Mouse (Mus musculus): ENCODE results near the gene Rdh5. TPM values are rescaled to one million over a fixed set of nuclear protein-coding genes. Genes with fewer than 3 reads are reported as not detected.

The Rdh5 gene
- polyA plus RNA-seq, 1 experiment from 2014 or later = 12.6 TPM

DNA sequence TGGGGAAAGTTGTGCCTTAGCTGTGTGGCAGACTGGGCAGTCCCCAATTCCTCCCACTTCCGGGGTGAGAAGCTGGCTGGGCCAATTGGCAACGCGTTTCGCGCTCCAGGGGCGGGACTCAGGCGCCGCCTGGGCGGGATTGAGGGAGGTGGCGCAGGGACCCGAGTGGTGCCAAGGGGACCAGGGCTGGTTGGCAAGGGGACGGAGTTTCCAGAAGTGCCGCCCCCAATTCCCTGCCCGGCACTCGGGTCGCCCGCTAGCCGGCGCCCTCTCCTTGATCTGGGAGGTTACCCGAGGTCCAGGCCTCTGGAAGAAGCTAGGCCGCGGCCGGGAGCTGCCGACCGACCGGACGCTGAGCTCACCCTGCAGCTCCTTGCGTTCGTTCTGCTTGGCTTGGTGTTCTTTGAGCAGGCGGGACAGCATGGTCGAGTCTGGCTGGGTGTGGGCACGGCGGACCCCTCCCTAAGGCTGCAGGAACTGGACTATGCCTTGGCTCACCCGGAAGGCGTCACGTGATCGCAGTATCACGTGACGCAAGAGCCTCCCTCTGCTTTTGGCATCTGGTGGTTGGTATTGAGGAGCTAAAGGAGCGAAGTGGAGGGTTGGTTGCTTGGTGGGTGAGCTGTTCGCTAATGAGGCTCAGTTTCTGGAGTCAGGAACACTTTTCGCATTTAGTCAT lies 464 bp upstream of the Rdh5 start:
- H3K4me2 ChIP-seq (replicated peaks) = peak overlapping the region; percentile 58
- peak overlapping the region; percentile 63 for H3K9ac ChIP-seq (replicated peaks)
- peak overlapping the region; percentile 91 for H3K27ac ChIP-seq (replicated peaks)
- no peaks in the 10 kb centered on the region for H3K36me3 ChIP-seq
- no peaks in the 10 kb centered on the region for H3K9me3 ChIP-seq
- ATAC-seq (replicated peaks) = peak; percentile 97
- peaks cover 17% of the 10 kb centered on the region for H3K4me1 ChIP-seq
- under 1% methylated on average over 42 of the region's 42 CpGs for WGBS
- H3K4me3 ChIP-seq = peak overlapping the region; percentile 58
- 0 out of 2 replicates have a peak, but pooled peaks cover 7% of the 10 kb centered on the region for H3K27me3 ChIP-seq

DNA sequence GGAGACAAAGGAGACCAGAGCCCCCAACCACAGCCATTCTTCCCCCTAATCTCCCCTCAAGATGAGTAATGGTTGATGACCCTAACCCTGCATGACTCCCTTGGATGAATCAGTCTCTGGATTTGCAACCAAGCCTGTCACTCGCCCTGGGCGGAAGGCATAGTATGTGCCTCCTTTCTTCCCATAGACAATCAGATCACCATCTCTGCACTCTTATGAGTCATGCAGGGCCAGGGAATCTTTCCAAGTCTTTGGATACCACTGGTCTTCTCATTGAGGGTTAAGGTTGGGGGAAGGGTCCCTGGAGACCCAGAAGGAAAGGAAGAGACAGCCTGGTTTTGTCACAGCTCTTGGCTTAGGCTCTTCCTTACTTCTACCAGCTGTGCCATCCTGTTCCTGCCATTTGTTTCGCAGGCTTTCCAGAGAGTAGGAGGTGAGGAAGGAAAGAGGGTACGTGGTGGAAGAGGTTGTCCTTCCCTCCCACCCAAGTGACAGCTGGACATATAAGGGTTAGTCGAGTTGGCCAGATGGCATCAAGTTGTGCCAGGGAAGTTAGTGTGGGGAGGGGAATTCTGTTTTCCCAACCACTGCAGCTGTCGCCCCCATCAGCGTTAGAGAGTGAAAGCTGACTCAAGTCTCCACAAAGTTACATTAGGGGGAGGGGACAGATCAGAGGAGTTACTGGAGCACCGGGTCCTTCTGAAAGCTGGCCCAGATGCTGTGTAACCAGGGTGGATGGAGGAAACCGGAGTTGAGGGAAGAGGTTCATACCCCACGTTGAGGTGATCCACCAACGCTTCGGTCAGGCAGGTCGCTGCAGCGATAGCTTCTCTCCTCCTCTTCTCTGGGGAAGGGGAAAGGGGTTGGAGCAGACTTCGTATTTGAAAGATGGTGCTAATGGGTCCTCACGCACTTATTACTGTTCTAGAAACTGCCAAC lies 536 bp downstream of the Rdh5 start:
- Histone ChIP-seq H3K4me2 (replicated peaks) (peak overlapping the region; percentile 58), H3K9me3 (no peaks in the 10 kb centered on the region), H3K27me3 (0 out of 2 replicates have a peak, but pooled peaks cover 4% of the 10 kb centered on the region), H3K36me3 (0 out of 2 replicates have a peak, but pooled peaks cover 4% of the 10 kb centered on the region), H3K4me3 (peak overlapping the region; percentile 58), H3K4me1 (peaks cover 16% of the 10 kb centered on the region), H3K9ac (replicated peaks) (peak overlapping the region; percentile 40; the same call in 1 of the 2 replicates), H3K27ac (replicated peaks) (peak overlapping the region; percentile 91)
- peak; percentile 6; the same call in 1 of the 2 replicates for ATAC-seq (replicated peaks)
- 69% methylated on average over 16 of the region's 16 CpGs for WGBS

DNA sequence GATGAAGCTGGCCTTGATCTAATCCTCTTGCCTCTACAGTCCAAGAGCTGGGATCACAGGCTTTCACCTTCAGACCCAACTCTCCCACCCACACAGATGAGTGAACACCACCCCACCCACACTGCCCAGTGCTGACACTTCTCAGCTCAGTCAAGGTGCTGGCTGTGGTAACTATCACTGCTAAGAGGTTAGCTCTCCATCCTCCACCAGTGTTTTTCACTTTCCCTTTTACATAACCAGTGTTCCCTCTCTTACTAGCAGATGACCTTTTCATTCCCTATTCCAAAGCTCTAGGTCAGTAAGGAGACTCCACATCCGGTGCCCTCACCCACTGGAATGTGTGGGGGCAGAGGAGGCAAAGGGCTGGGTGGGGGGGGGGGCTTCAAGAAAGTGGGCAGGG lies 1.4 kb downstream of the Rdh5 start:
- no peak for ATAC-seq (replicated peaks)
- Histone ChIP-seq H3K36me3 (0 out of 2 replicates have a peak, but pooled peaks cover 7% of the 10 kb centered on the region), H3K27ac (replicated peaks) (no peak overlapping the region), H3K4me1 (peaks cover 16% of the 10 kb centered on the region), H3K9ac (replicated peaks) (no peak overlapping the region), H3K4me2 (replicated peaks) (no peak overlapping the region), H3K9me3 (no peaks in the 10 kb centered on the region), H3K4me3 (no peak overlapping the region), H3K27me3 (0 out of 2 replicates have a peak, but pooled peaks cover 2% of the 10 kb centered on the region)
- 57% methylated on average over 1 of the region's 1 CpGs for WGBS

DNA sequence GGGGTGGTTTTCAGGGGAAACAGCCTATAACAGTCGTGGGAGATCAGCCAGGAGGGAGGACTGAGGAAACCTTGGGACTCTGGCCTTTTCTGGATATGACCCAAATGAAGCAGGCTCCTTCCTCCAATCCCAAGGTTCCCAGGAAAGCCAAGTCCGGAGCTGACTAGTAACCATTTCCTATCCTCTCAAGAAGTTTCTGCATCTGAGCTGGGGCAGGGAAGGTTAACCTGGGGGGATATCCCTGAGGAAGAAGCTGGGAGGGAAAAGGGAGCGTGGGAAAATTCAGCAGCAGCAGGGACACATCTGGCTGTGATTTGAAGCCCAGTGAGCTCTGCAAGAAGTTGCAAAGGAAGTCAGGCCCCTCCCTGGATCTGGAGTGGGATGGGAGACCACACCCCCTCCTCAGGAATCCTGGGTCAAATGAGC lies 1.9 kb downstream of the Rdh5 start:
- Histone ChIP-seq H3K4me3 (no peak overlapping the region), H3K9me3 (no peaks in the 10 kb centered on the region), H3K27ac (replicated peaks) (no peak overlapping the region), H3K27me3 (no peaks in the 10 kb centered on the region), H3K4me1 (peaks cover 16% of the 10 kb centered on the region), H3K9ac (replicated peaks) (no peak overlapping the region), H3K4me2 (replicated peaks) (no peak overlapping the region), H3K36me3 (0 out of 2 replicates have a peak, but pooled peaks cover 7% of the 10 kb centered on the region)
- ATAC-seq (replicated peaks) = no peak
- 81% methylated on average over 3 of the region's 3 CpGs for WGBS

DNA sequence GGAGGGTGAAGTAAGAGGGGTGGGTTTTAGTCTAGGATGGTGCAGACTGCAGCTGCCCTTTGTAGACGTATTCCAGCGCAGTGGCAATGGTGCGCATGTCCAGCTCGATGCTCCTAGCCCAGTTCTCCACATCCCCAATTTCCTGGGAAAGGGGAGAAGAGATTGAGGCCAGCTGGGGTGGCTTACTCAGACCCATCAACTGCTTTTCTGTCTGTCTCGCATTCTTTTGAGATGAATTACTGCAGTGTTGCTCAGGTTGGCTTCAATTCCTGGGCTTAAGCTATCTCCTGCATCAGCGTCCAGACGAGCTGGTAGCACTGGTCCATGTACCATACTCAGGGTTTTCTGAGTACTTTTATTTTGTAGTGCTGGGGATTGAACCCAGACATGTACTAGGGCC lies 2.7 kb downstream of the Rdh5 start:
- ATAC-seq (replicated peaks) = no peak
- H3K36me3 ChIP-seq = 0 out of 2 replicates have a peak, but pooled peaks cover 7% of the 10 kb centered on the region
- H3K27ac ChIP-seq (replicated peaks) = no peak overlapping the region
- no peak overlapping the region for H3K4me3 ChIP-seq
- 78% methylated on average over 7 of the region's 7 CpGs for WGBS
- no peaks in the 10 kb centered on the region for H3K27me3 ChIP-seq
- H3K9me3 ChIP-seq = no peaks in the 10 kb centered on the region
- no peak overlapping the region for H3K4me2 ChIP-seq (replicated peaks)
- peaks cover 16% of the 10 kb centered on the region for H3K4me1 ChIP-seq
- no peak overlapping the region for H3K9ac ChIP-seq (replicated peaks)

DNA sequence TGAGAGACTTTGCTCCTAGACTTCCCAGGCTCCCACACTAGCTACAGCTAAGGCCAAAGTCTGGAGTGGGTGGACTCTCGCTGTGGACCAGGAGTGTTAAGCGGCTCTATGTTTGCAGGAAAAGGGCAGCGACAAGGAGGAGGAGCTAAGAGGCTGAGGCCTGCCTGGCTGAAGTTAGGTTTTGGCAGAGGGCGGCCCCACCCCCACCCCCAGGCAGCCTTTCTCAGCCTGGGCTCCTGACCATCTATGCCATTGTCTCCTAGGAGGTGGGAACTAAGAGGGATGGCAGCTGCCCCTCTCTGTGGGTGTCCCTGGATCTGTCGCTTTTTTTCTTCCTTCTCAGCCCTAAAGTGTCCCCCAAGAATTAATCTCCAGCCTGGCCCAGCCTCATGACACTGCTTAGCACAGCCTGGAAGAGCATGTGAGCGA lies 3.5 kb downstream of the Rdh5 start:
- Histone ChIP-seq H3K36me3 (0 out of 2 replicates have a peak, but pooled peaks cover 7% of the 10 kb centered on the region), H3K4me1 (peaks cover 16% of the 10 kb centered on the region), H3K4me2 (replicated peaks) (no peak overlapping the region), H3K27ac (replicated peaks) (0 out of 2 replicates have a peak overlapping the region, but pooled peaks have one; percentile 6), H3K4me3 (no peak overlapping the region), H3K9ac (replicated peaks) (no peak overlapping the region), H3K9me3 (no peaks in the 10 kb centered on the region), H3K27me3 (no peaks in the 10 kb centered on the region)
- WGBS = 8% methylated on average over 6 of the region's 6 CpGs
- ATAC-seq (replicated peaks) = no peak

DNA sequence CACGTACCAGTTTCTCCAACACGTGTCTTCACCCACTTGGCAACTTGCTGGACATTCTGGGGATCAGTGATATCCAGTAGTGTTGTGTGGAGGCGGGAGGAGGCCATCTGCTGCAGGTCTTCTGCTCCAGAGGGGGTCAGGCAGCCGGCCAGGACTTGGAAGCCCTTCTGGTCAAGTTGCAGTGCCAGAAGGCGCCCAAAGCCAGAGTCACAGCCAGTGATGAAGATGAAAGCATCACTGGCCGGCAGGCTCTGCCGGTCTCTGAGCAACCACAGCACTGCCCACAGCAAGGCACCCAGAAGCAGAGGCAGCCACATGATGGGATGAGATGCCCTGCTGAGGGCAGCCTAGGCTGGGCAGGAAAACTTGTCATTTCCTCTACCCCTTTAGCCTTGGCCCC lies 4.4 kb downstream of the Rdh5 start:
- WGBS = 75% methylated on average over 7 of the region's 7 CpGs
- Histone ChIP-seq H3K9ac (replicated peaks) (no peak overlapping the region), H3K4me1 (peaks cover 11% of the 10 kb centered on the region), H3K4me2 (replicated peaks) (no peak overlapping the region), H3K9me3 (no peaks in the 10 kb centered on the region), H3K27ac (replicated peaks) (0 out of 2 replicates have a peak overlapping the region, but pooled peaks have one; percentile 6), H3K36me3 (0 out of 2 replicates have a peak, but pooled peaks cover 7% of the 10 kb centered on the region), H3K27me3 (no peaks in the 10 kb centered on the region), H3K4me3 (no peak overlapping the region)
- no peak for ATAC-seq (replicated peaks)

DNA sequence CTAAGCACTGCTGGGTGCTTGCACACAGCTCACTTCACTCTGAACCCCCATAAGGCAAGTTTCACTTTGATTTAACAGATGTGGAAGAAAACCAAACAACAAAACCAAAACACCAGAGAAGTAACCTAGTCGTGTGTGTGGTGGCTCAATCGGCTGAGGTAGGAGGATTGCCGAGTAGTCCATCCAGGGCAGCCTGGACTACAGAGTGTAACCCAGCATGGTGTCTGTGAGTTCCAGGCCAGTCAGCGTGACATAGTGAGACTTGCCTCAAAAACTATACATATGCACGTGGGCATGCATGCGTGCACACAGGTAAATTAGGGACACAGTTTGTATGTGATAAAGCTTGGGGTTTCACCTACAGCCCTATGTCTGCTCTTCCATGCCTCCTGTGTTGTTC lies 5.3 kb downstream of the Rdh5 start:
- Histone ChIP-seq H3K9ac (replicated peaks) (no peak overlapping the region), H3K4me3 (no peak overlapping the region), H3K4me1 (peaks cover 6% of the 10 kb centered on the region), H3K27me3 (no peaks in the 10 kb centered on the region), H3K27ac (replicated peaks) (no peak overlapping the region), H3K4me2 (replicated peaks) (no peak overlapping the region), H3K9me3 (no peaks in the 10 kb centered on the region), H3K36me3 (0 out of 2 replicates have a peak, but pooled peaks cover 7% of the 10 kb centered on the region)
- WGBS = 88% methylated on average over 6 of the region's 6 CpGs
- ATAC-seq (replicated peaks) = no peak

DNA sequence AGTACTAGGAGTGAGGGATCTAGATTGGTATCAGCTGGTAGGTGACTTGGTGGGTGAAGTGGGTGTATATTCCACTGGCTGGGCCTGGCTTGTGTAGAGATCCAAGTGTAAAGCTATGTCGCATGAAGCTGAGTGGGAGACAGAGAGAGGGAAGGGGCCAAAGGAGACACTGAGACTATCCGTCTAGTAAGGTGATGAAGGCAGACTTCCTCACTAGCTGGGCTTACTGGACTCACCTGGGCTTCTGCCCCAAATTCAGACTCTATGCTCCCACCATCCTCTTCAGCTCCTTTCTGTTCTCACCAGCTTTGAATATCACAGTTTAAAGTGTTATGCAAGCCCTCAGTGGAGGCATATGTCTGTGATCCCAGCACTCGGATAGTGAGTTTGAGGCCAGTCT lies 6.0 kb downstream of the Rdh5 start:
- Histone ChIP-seq H3K4me3 (no peak overlapping the region), H3K9me3 (no peaks in the 10 kb centered on the region), H3K4me1 (no peaks in the 10 kb centered on the region), H3K9ac (replicated peaks) (no peak overlapping the region), H3K27me3 (no peaks in the 10 kb centered on the region), H3K4me2 (replicated peaks) (no peak overlapping the region), H3K36me3 (0 out of 2 replicates have a peak, but pooled peaks cover 7% of the 10 kb centered on the region), H3K27ac (replicated peaks) (no peak overlapping the region)
- ATAC-seq (replicated peaks) = no peak
- 87% methylated on average over 3 of the region's 3 CpGs for WGBS

DNA sequence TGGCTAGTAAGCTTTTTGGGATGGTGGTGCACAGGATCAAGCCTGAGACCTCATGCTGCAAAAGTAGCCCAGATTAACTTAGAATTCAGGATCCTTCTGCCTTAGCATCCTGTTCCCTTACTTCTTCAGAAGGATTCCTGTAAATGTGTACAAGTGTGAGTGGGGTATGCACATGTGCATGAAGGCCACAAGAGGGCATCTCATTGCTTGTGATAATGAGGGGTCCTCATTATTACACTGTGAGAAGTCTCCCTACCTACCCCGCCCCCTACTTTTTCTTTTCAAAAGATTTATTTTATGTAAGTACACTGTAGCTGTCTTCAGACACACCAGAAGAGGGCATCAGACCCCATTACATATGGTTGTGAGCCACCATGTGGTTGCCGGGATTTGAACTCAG lies 7.1 kb downstream of the Rdh5 start:
- 83% methylated on average over 2 of the region's 2 CpGs for WGBS
- peaks cover 4% of the 10 kb centered on the region for H3K4me1 ChIP-seq

DNA sequence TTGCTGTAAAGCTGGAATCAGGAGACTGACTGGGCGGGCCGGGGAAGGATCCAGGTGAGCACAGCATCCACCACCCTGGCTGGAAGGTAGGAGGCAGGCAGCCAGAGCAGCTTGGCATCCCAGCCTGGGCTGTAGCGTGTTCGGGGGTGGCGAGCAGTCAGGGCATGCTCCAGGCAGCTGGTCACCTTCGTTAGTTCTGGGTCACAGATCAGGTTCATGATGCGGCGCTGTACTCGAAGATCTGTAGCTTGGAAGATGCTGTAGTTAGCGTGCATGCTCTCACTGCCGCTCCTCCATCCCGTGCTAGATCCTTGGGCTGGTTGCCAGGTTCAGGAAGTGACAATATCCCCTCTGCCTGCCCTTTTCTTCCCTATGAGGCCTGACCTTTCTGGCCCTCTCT lies 9.0 kb downstream of the Rdh5 start:
- Histone ChIP-seq H3K4me2 (replicated peaks) (no peak overlapping the region), H3K4me3 (no peak overlapping the region), H3K27ac (replicated peaks) (no peak overlapping the region), H3K9ac (replicated peaks) (no peak overlapping the region), H3K27me3 (no peaks in the 10 kb centered on the region), H3K36me3 (0 out of 2 replicates have a peak, but pooled peaks cover 7% of the 10 kb centered on the region), H3K9me3 (no peaks in the 10 kb centered on the region), H3K4me1 (peaks cover 16% of the 10 kb centered on the region)
- 79% methylated on average over 12 of the region's 12 CpGs for WGBS
- ATAC-seq (replicated peaks) = no peak

More for the DNA sequence above, 7.1 kb downstream of the Rdh5 start:
- Histone ChIP-seq H3K9ac (replicated peaks) (no peak overlapping the region), H3K27me3 (no peaks in the 10 kb centered on the region), H3K9me3 (no peaks in the 10 kb centered on the region), H3K36me3 (0 out of 2 replicates have a peak, but pooled peaks cover 7% of the 10 kb centered on the region), H3K27ac (replicated peaks) (no peak overlapping the region), H3K4me2 (replicated peaks) (no peak overlapping the region), H3K4me3 (no peak overlapping the region)
- ATAC-seq (replicated peaks) = no peak

DNA sequence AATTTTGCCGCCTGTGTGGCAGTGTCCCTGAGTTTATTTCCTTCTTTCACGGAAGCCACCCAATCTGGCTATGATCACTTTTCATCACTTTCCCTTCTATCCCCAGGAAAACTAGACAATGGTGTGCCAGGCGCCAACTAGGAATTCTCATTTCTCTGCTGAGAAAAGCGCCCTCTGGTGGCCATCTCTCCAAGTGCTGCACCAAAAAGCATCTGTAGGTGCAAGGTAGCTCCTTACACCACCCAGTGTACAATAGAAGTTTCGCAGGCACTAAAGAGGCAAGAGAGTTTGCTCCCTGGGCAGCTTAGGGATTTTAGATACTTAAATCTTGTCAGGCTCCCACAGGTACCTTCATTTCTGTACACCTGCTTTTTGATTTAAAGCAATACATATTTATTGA lies 9.5 kb downstream of the Rdh5 start:
- Histone ChIP-seq H3K4me2 (replicated peaks) (no peak overlapping the region), H3K9me3 (no peaks in the 10 kb centered on the region), H3K4me3 (no peak overlapping the region), H3K27me3 (no peaks in the 10 kb centered on the region), H3K9ac (replicated peaks) (no peak overlapping the region), H3K27ac (replicated peaks) (0 out of 2 replicates have a peak overlapping the region, but pooled peaks have one; percentile 27), H3K4me1 (peaks cover 16% of the 10 kb centered on the region), H3K36me3 (0 out of 2 replicates have a peak, but pooled peaks cover 7% of the 10 kb centered on the region)
- WGBS = 10% methylated on average over 5 of the region's 5 CpGs
- peak; percentile 24 for ATAC-seq (replicated peaks)
